Mouse (Mus musculus): ENCODE data around the gene Npr2.

The Npr2 gene

GRCm38 (mm10) chr4:43629106-43629817 lies 2.5 kb upstream of the Npr2 start:
- DNase-seq: peak; percentile 38 to 47

GRCm38 (mm10) chr4:43630030-43630581 lies 1.6 kb upstream of the Npr2 start:
- DNase-seq: peak; percentile 81 to 92

GRCm38 (mm10) chr4:43630671-43631045 lies 1.1 kb upstream of the Npr2 start:
- no peak for DNase-seq

- peak; percentile 57 to 58 for DNase-seq
Measured at GRCm38 (mm10) chr4:43631956-43632920, 503 bp downstream of the Npr2 start.

GRCm38 (mm10) chr4:43633296-43633695 lies 1.6 kb downstream of the Npr2 start:
- no peak for DNase-seq

GRCm38 (mm10) chr4:43633736-43634135 lies 2.0 kb downstream of the Npr2 start:
- no peak for DNase-seq

GRCm38 (mm10) chr4:43634621-43635374 lies 3.1 kb downstream of the Npr2 start:
- DNase-seq: no peak

- no peak for DNase-seq
Measured at GRCm38 (mm10) chr4:43636751-43637150, 5.0 kb downstream of the Npr2 start.

- no peak for DNase-seq
Measured at GRCm38 (mm10) chr4:43640076-43640475, 8.3 kb downstream of the Npr2 start.

- DNase-seq: no peak
Measured at GRCm38 (mm10) chr4:43640491-43640890, 8.8 kb downstream of the Npr2 start.

GRCm38 (mm10) chr4:43649783-43650182 lies 18.0 kb downstream of the Npr2 start:
- DNase-seq: no peak

- no peak for DNase-seq
Measured at GRCm38 (mm10) chr4:43652726-43653125, 21.0 kb downstream of the Npr2 start.

- DNase-seq: no peak
Measured at GRCm38 (mm10) chr4:43653161-43654015, 21.7 kb downstream of the Npr2 start, which contains the start of gene Spag8. TSS of gene Spag8 (minus strand) at chr4:43653594.

- DNase-seq: no peak
Measured at GRCm38 (mm10) chr4:43655656-43656338, 24.1 kb downstream of the Npr2 start.

- DNase-seq: peak; percentile 95 to 97
Measured at GRCm38 (mm10) chr4:43656339-43657109, 24.8 kb downstream of the Npr2 start, which contains the start of gene Hint2. TSS of gene Hint2 (minus strand) at chr4:43656466.

GRCm38 (mm10) chr4:43657146-43657545 lies 25.4 kb downstream of the Npr2 start:
- DNase-seq: no peak

GRCm38 (mm10) chr4:43666412-43666811 lies 34.7 kb downstream of the Npr2 start:
- no peak for DNase-seq

GRCm38 (mm10) chr4:43668782-43669427 lies 37.2 kb downstream of the Npr2 start, which contains the start of the genes Tmem8b and Fam221b:
TSS of gene Tmem8b (plus strand) at chr4:43668971.
TSS of gene Fam221b (minus strand) at chr4:43669145.
- DNase-seq: peak; percentile 92 to 93

GRCm38 (mm10) chr4:43669428-43669794 lies 37.7 kb downstream of the Npr2 start:
- peak; percentile 75 to 77 for DNase-seq
